Mouse (Mus musculus) liver, embryonic 14.5 days (tissue): Measurements from ENCODE around the gene Tex38. TPM values are rescaled to one million over a fixed set of nuclear protein-coding genes. Genes with fewer than 3 reads are reported as not detected.

Experiments
- ATAC-seq: fragments of 200-750 bp; cut with Nextera tagmentation; 2 replicates; pipeline ENCODE4 v1.8.0; 2017; ENCODE audit warnings: moderate number of reproducible peaks, mild to moderate bottlenecking, moderate library complexity; ENCODE audit not compliant: insufficient read depth
- DNase-seq, 3 experiments: peaks; one replicate each; pipeline ENCODE4 v3.0.0-alpha.2; 2012 to 2013; ENCODE audit warnings: low read depth in 3 of 3, low spot score in 3 of 3
- H3K27ac ChIP-seq: fragments of 300-500 bp; sonication (generic); 2 replicates; pipeline ENCODE4 v1.5.1; 2014; ENCODE audit warnings: moderate library complexity, mild to moderate bottlenecking, control low read depth, inconsistent platforms
- H3K27me3 ChIP-seq: fragments of 300-500 bp; sonication (generic); 2 replicates; pipeline ENCODE4 v1.6.1; 2014; ENCODE audit warnings: mild to moderate bottlenecking, low read length, moderate library complexity; ENCODE audit not compliant: control insufficient read depth, insufficient read depth
- H3K36me3 ChIP-seq: fragments of 300-500 bp; sonication (generic); replicated peaks from 2 replicates; pipeline ENCODE4 v1.6.1; 2014; ENCODE audit warnings: low read depth; ENCODE audit not compliant: control insufficient read depth, insufficient read depth
- H3K4me1 ChIP-seq, 2 experiments: fragments of 200-500 bp in 1 of 2; fragments of 300-500 bp in 1 of 2; sonication (generic) in 1 of 2; replicated peaks; 2 replicates each; pipeline ENCODE4 v1.6.1; 2012 to 2014; ENCODE audit warnings: antibody characterized with exemption in 1 of 2, inconsistent platforms in 1 of 2, low read length in 1 of 2; ENCODE audit not compliant: control insufficient read depth in 2 of 2, insufficient read depth in 2 of 2
- H3K4me2 ChIP-seq: fragments of 300-500 bp; sonication (generic); 2 replicates; pipeline ENCODE4 v1.6.1; 2014; ENCODE audit warnings: low read depth, mild to moderate bottlenecking, control low read depth, moderate library complexity
- H3K4me3 ChIP-seq, 2 experiments: fragments of 200-500 bp in 1 of 2; fragments of 300-500 bp in 1 of 2; sonication (generic) in 1 of 2; 2 replicates each; pipeline ENCODE4 v1.5.1; 2012 to 2014; ENCODE audit warnings: low read depth in 2 of 2, low read length in 2 of 2, mild to moderate bottlenecking in 2 of 2, control low read depth in 1 of 2, inconsistent platforms in 1 of 2, moderate library complexity in 1 of 2; ENCODE audit not compliant: insufficient read depth in 1 of 2
- H3K9ac ChIP-seq: fragments of 300-500 bp; sonication (generic); replicated peaks from 2 replicates; pipeline ENCODE4 v1.6.1; 2014; ENCODE audit warnings: mild to moderate bottlenecking, control low read depth, moderate library complexity
- H3K9me3 ChIP-seq: fragments of 300-500 bp; sonication (generic); 2 replicates; pipeline ENCODE4 v1.6.1; 2016; ENCODE audit warnings: low read length, mixed read lengths; ENCODE audit not compliant: control insufficient read depth
- CTCF ChIP-seq: IDR thresholded peaks from 2 replicates; pipeline ENCODE4 v1.5.1; 2016; ENCODE audit warnings: antibody characterized with exemption, low read depth, control low read depth
- EP300 ChIP-seq: IDR thresholded peaks from 2 replicates; pipeline ENCODE4 v1.6.1; 2016; ENCODE audit warnings: antibody characterized with exemption, low read depth
- WGBS: fragments of 180-500 bp; shearing (Covaris S2); extraction: QIAGEN DNeasy Blood & Tissue Kit; methylation state at CpG from one replicate; pipeline ENCODE4 v1.1.7; 2014; ENCODE audit not compliant: insufficient replicate concordance; 5-methylcytosine and 5-hydroxymethylcytosine counted together
- polyA plus RNA-seq, 2 experiments: library from polyadenylated mRNA; depleted of rRNA in 1 of 2; stranded (reverse) in 1 of 2; unstranded in 1 of 2; fragments of >200 nt; fragmentation: Nextera tagmentation in 1 of 2; extraction: Ambion mirVana in 1 of 2; gene quantifications; 2 replicates each; pipeline versions ENCODE4 v1.2.1 to v1.2.3; 2012 to 2014

Tex38 gene
- polyA plus RNA-seq, 2 experiments = 0.07 TPM; not detected in 1

GRCm38 (mm10) chr4:115748181-115748580 is 32.6 kb downstream of the Tex38 start:
- H3K4me1 ChIP-seq = no peaks in the 10 kb centered on the region
- no peak overlapping the region for H3K9ac ChIP-seq
- DNase-seq = no peak
- TF ChIP-seq CTCF (no peak), EP300 (no peak)
- 68% methylated on average over 1 of the region's 1 CpGs for WGBS
- H3K27ac ChIP-seq = no peak overlapping the region
- ATAC-seq = no peak
- no peaks in the 10 kb centered on the region for H3K27me3 ChIP-seq
- H3K4me3 ChIP-seq = no peak overlapping the region
- H3K36me3 ChIP-seq = peaks cover 5% of the 10 kb centered on the region
- H3K4me2 ChIP-seq = no peak overlapping the region
- no peaks in the 10 kb centered on the region for H3K9me3 ChIP-seq

GRCm38 (mm10) chr4:115743096-115743495 is 37.7 kb downstream of the Tex38 start:
- TF ChIP-seq EP300 = no peak
- TF ChIP-seq CTCF = no peak
- ATAC-seq = no peak
- WGBS = 51% methylated on average over 4 of the region's 4 CpGs
- Histone ChIP-seq H3K4me1 (peaks cover 9 to 11% of the 10 kb centered on the region in 2 experiments; a peak in 3 of 4 replicates), H3K4me2 (no peak overlapping the region), H3K27me3 (no peaks in the 10 kb centered on the region), H3K27ac (no peak overlapping the region), H3K9me3 (no peaks in the 10 kb centered on the region), H3K4me3 (no peak overlapping the region), H3K9ac (no peak overlapping the region), H3K36me3 (peaks cover 16% of the 10 kb centered on the region)
- no peak for DNase-seq

GRCm38 (mm10) chr4:115742658-115743057 is 38.2 kb downstream of the Tex38 start:
- H3K9ac ChIP-seq = no peak overlapping the region
- DNase-seq = no peak
- no peak for ATAC-seq
- peaks cover 16% of the 10 kb centered on the region for H3K36me3 ChIP-seq
- no peaks in the 10 kb centered on the region for H3K27me3 ChIP-seq
- H3K4me1 ChIP-seq = peaks cover 9 to 11% of the 10 kb centered on the region in 2 experiments; a peak in 3 of 4 replicates
- TF ChIP-seq EP300 = no peak
- TF ChIP-seq CTCF = no peak
- H3K27ac ChIP-seq = no peak overlapping the region
- no peak overlapping the region for H3K4me3 ChIP-seq
- H3K4me2 ChIP-seq = no peak overlapping the region
- no peaks in the 10 kb centered on the region for H3K9me3 ChIP-seq

- peaks cover 16% of the 10 kb centered on the region for H3K36me3 ChIP-seq
- no peak overlapping the region; the same call in 1 of the 2 replicates for H3K27ac ChIP-seq
- peak overlapping the region; percentile 73 to 94 for H3K4me3 ChIP-seq
- no peak for TF ChIP-seq CTCF
- TF ChIP-seq EP300 = no peak
- H3K9me3 ChIP-seq = no peaks in the 10 kb centered on the region
- no peak for DNase-seq
- no peaks in the 10 kb centered on the region for H3K27me3 ChIP-seq
- H3K9ac ChIP-seq = peak overlapping the region; percentile 93
- ATAC-seq = no peak
- peaks cover 9 to 11% of the 10 kb centered on the region in 2 experiments; a peak in 3 of 4 replicates for H3K4me1 ChIP-seq
- WGBS = 16% methylated on average over 13 of the region's 13 CpGs
- H3K4me2 ChIP-seq = peak overlapping the region; percentile 87
These were observed 42.3 kb downstream of the Tex38 start for GRCm38 (mm10) chr4:115738481-115738985.

GRCm38 (mm10) chr4:115737551-115738041 is 43.2 kb downstream of the Tex38 start, which contains the start of gene Efcab14:
Efcab14 (plus strand) TSS chr4:115737744.
- no peaks in the 10 kb centered on the region for H3K27me3 ChIP-seq
- H3K4me3 ChIP-seq = peak within 1 kb of the TSS; percentile 73 to 94
- peak within 1 kb of the TSS; percentile 93 for H3K9ac ChIP-seq
- peak; percentile 100 for ATAC-seq
- under 1% methylated on average over 45 of the region's 45 CpGs for WGBS
- TF ChIP-seq CTCF (peak; percentile 68), EP300 (no peak; the same call in 1 of the 2 replicates)
- peak within 1 kb of the TSS; percentile 87 for H3K4me2 ChIP-seq
- peaks cover 9 to 13% of the 10 kb centered on the region in 2 experiments; a peak in 3 of 4 replicates for H3K4me1 ChIP-seq
- peak within 1 kb of the TSS; percentile 43 for H3K27ac ChIP-seq
- no peaks in the 10 kb centered on the region for H3K9me3 ChIP-seq
- peak; percentile 92 to 95 (median 94) for DNase-seq
- H3K36me3 ChIP-seq = peaks cover 10% of the 10 kb centered on the region
